Mouse (Mus musculus) neural tube, embryonic 14.5 days (tissue): ENCODE results near the gene Pax9. TPM values are rescaled to one million over a fixed set of nuclear protein-coding genes. Genes with fewer than 3 reads are reported as not detected.

ENCODE experiments used
- ATAC-seq: fragments of 200-750 bp; cut with Nextera tagmentation; 2 replicates; pipeline ENCODE4 v1.8.0; 2017; ENCODE audit warnings: low read depth, mild to moderate bottlenecking, moderate TSS enrichment, moderate library complexity
- H3K27ac ChIP-seq: fragments of 300-500 bp; sonication (generic); 2 replicates; pipeline ENCODE4 v1.5.1; 2014; ENCODE audit warnings: low read depth, mild to moderate bottlenecking, control low read depth, low read length, moderate library complexity, mixed read lengths
- H3K27me3 ChIP-seq: fragments of 300-500 bp; sonication (generic); 2 replicates; pipeline ENCODE4 v1.6.1; 2014; ENCODE audit warnings: low read length; ENCODE audit not compliant: control insufficient read depth, insufficient read depth
- H3K36me3 ChIP-seq: fragments of 300-500 bp; sonication (generic); 2 replicates; pipeline ENCODE4 v1.6.1; 2014; ENCODE audit warnings: low read length, mixed read lengths; ENCODE audit not compliant: control insufficient read depth, insufficient read depth
- H3K4me1 ChIP-seq: fragments of 300-500 bp; sonication (generic); 2 replicates; pipeline ENCODE4 v1.6.1; 2014; ENCODE audit warnings: low read length; ENCODE audit not compliant: control insufficient read depth, insufficient read depth
- H3K4me2 ChIP-seq: fragments of 300-500 bp; sonication (generic); 2 replicates; pipeline ENCODE4 v1.6.1; 2014; ENCODE audit warnings: mild to moderate bottlenecking, low read depth, low read length, control low read depth
- H3K4me3 ChIP-seq: fragments of 300-500 bp; sonication (generic); 2 replicates; pipeline ENCODE4 v1.5.1; 2014; ENCODE audit warnings: low read depth, low read length, control low read depth, mixed read lengths
- H3K9ac ChIP-seq: fragments of 300-500 bp; sonication (generic); replicated peaks from 2 replicates; pipeline ENCODE4 v1.6.1; 2014; ENCODE audit warnings: low read depth, mild to moderate bottlenecking, control low read depth, low read length, mixed read lengths
- H3K9me3 ChIP-seq: fragments of 300-500 bp; sonication (generic); 2 replicates; pipeline ENCODE4 v1.6.1; 2016; ENCODE audit warnings: low read length; ENCODE audit not compliant: control insufficient read depth
- WGBS: fragments of 180-500 bp; shearing (Covaris S2); extraction: QIAGEN DNeasy Blood & Tissue Kit; methylation state at CpG from one replicate; pipeline ENCODE4 v1.1.7; 2014; 5-methylcytosine and 5-hydroxymethylcytosine counted together
- polyA plus RNA-seq: library from polyadenylated mRNA; unstranded; fragments of >200 nt; fragmentation: Nextera tagmentation; extraction: Ambion mirVana; gene quantifications from 2 replicates; pipeline ENCODE4 v1.2.1, GENCODE M21; 2014

Gene Pax9
- polyA plus RNA-seq: 0.23 TPM in 1 of 2 replicates, not detected in the other

GRCm38 (mm10) chr12:56691427-56692079, at the start of gene Pax9:
TSS of gene Pax9 (plus strand) at chr12:56691767.
- no peak within 1 kb of the TSS for H3K27ac ChIP-seq
- H3K36me3 ChIP-seq: no peaks in the 10 kb centered on the region
- H3K4me2 ChIP-seq: no peak within 1 kb of the TSS
- no peaks in the 10 kb centered on the region for H3K9me3 ChIP-seq
- H3K4me3 ChIP-seq: no peak within 1 kb of the TSS
- no peak within 1 kb of the TSS for H3K9ac ChIP-seq
- H3K27me3 ChIP-seq: peaks cover 74% of the 10 kb centered on the region
- H3K4me1 ChIP-seq: no peaks in the 10 kb centered on the region
- WGBS: 1% methylated on average over 35 of the region's 40 CpGs
- no peak for ATAC-seq

- Histone ChIP-seq H3K27ac (no peak overlapping the region), H3K36me3 (no peaks in the 10 kb centered on the region), H3K4me2 (no peak overlapping the region), H3K27me3 (no peaks in the 10 kb centered on the region), H3K9me3 (no peaks in the 10 kb centered on the region), H3K4me3 (no peak overlapping the region), H3K9ac (no peak overlapping the region), H3K4me1 (no peaks in the 10 kb centered on the region)
- no peak for ATAC-seq
- 72% methylated on average over 9 of the region's 9 CpGs for WGBS
Observed at GRCm38 (mm10) chr12:56669451-56670122, 22.0 kb upstream of the Pax9 start.

DNA sequence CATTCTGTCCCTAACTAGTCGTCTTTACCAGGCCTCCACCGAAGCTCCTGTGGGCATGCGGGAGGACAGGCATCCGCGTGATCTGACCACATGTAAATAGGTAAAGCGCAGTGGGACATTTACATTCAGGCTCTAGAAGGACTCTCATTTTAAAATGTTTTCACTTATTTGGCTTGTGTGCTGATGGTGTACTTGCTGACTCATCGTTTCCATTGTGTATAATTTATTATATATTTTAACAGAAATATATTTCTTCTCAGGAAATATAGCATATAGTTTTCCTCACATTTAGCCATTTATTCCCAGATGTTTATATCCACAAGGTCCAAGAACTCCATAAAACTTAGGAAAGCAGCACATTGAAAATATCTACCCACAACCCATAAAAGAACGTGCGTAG, 20.8 kb upstream of the Pax9 start:
- Histone ChIP-seq H3K4me3 (no peak overlapping the region), H3K9ac (no peak overlapping the region), H3K4me1 (no peaks in the 10 kb centered on the region), H3K9me3 (no peaks in the 10 kb centered on the region), H3K27ac (no peak overlapping the region), H3K36me3 (no peaks in the 10 kb centered on the region), H3K4me2 (no peak overlapping the region), H3K27me3 (no peaks in the 10 kb centered on the region)
- ATAC-seq: no peak
- WGBS: 92% methylated on average over 9 of the region's 9 CpGs

DNA sequence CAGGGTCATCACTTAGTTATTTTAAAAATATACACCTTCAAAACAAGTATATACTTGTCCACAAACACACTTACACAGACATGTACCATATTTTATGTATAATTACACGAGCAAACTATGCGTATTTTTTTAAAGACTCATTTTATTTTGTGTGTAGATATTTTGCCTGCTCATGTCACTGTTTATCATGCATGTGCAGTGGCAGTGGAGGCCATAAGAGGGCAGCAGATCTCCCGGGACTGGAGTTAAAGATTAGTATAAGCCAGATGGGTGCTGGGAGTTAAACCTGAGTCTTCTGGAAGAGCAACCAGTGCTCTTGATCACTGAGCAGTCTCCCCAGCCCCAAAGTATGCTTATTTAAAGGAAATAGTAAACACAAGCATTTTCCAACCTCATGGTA, 16.8 kb upstream of the Pax9 start:
- no peak overlapping the region for H3K4me2 ChIP-seq
- no peaks in the 10 kb centered on the region for H3K9me3 ChIP-seq
- ATAC-seq: no peak
- H3K27ac ChIP-seq: no peak overlapping the region
- no peaks in the 10 kb centered on the region for H3K36me3 ChIP-seq
- 39% methylated on average over 3 of the region's 3 CpGs for WGBS
- no peak overlapping the region for H3K9ac ChIP-seq
- no peaks in the 10 kb centered on the region for H3K4me1 ChIP-seq
- peaks cover 9% of the 10 kb centered on the region for H3K27me3 ChIP-seq
- no peak overlapping the region for H3K4me3 ChIP-seq

DNA sequence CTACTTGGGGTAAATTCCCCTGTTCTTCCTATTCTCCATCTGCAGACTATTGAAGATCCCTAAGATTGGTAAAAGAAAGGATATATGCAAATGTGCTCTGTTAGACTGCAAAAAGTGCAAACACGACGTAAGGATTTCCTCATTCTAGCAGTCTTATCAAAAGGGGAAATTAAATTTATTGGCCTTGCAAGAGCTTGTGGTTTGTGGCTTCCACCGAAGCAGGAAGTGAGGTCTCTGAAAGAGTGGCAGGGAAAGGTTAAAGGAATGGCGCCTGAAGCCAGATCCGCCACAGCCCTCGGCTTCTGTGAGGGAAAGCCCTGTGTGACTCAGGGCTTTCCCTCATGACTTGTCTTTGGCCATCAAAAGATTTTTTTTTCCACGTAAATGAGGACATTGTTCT, 13.9 kb upstream of the Pax9 start:
- Histone ChIP-seq H3K9ac (no peak overlapping the region), H3K27ac (no peak overlapping the region), H3K27me3 (peaks cover 34% of the 10 kb centered on the region), H3K36me3 (no peaks in the 10 kb centered on the region), H3K9me3 (no peaks in the 10 kb centered on the region), H3K4me2 (no peak overlapping the region), H3K4me3 (no peak overlapping the region), H3K4me1 (0 out of 2 replicates have a peak, but pooled peaks cover 6% of the 10 kb centered on the region)
- no peak for ATAC-seq
- 73% methylated on average over 7 of the region's 7 CpGs for WGBS

GRCm38 (mm10) chr12:56681096-56681811, 10.3 kb upstream of the Pax9 start:
- WGBS: under 1% methylated on average over 38 of the region's 38 CpGs
- Histone ChIP-seq H3K27ac (no peak overlapping the region), H3K4me2 (peak overlapping the region; percentile 54), H3K4me3 (peak overlapping the region; percentile 19), H3K27me3 (peaks cover 67% of the 10 kb centered on the region), H3K9ac (no peak overlapping the region), H3K36me3 (no peaks in the 10 kb centered on the region), H3K4me1 (0 out of 2 replicates have a peak, but pooled peaks cover 6% of the 10 kb centered on the region), H3K9me3 (no peaks in the 10 kb centered on the region)
- peak; percentile 78 for ATAC-seq

DNA sequence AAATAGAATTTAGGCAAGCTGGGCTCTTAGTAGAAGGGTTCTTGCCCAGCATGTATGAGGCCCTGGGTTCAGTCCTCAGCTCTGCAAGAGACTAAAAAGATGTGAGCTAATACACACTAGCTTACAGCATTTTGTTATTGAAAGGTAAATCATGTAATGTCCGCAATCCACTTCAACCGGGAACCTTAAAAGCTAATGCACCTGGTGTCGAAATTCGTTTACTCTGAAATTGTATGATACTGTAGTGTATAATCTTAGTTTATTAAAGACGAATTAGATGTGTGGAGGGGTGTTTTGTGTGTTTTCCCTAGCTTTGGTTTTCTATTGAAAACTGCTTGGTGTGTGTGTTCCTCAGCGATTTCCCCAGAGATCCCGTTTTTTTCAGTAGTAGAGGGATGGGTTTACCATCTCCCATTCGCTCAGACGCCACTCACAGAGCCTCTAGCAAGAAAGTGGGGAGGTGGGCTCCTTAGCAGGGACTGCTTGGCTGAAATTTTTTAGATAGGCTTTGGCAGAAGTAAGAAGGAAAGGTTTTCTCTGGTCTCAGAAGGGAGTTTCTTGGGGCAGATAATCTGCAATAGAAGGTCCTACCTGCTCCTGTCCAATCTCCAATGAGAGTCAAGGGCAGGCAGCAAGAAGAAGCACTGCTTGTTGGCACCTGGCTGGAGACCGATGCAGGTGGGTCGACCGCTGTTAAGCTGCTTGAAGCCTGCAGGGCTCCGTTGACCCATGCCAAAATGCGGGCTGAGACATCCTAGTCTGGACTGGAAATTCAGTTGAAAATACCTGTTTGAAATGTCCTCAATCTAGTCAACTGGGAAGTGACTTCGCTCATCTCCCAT, 3.7 kb upstream of the Pax9 start:
- H3K4me3 ChIP-seq: no peak overlapping the region
- WGBS: 5% methylated on average over 15 of the region's 15 CpGs
- no peaks in the 10 kb centered on the region for H3K36me3 ChIP-seq
- H3K9me3 ChIP-seq: no peaks in the 10 kb centered on the region
- H3K9ac ChIP-seq: no peak overlapping the region
- H3K27me3 ChIP-seq: peaks cover 79% of the 10 kb centered on the region
- no peak for ATAC-seq
- H3K27ac ChIP-seq: no peak overlapping the region
- H3K4me2 ChIP-seq: no peak overlapping the region
- H3K4me1 ChIP-seq: no peaks in the 10 kb centered on the region

DNA sequence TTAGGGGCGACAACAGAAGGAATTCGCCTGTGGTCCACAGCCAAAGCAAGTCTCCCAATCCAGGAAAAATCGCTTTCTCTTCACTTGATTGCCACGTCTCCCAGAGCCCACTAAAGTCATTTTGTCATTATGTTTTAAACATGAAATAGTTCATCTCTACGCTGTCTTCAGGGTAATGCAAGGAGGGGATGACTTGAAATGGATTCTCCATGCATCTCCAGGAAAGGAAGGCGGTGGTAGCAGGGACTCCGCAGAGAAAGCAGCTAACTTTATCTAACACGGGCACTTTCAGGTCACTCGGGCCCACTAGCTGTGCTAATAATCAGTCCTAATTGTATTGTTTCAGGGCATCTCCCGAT, 3.1 kb upstream of the Pax9 start:
- Histone ChIP-seq H3K4me1 (no peaks in the 10 kb centered on the region), H3K27ac (no peak overlapping the region), H3K27me3 (peaks cover 79% of the 10 kb centered on the region), H3K36me3 (no peaks in the 10 kb centered on the region), H3K9me3 (no peaks in the 10 kb centered on the region), H3K9ac (no peak overlapping the region), H3K4me3 (no peak overlapping the region), H3K4me2 (no peak overlapping the region)
- ATAC-seq: no peak
- 5% methylated on average over 10 of the region's 10 CpGs for WGBS
